Mouse (Mus musculus): ENCODE data around the gene Prkrip1. TPM values are rescaled to one million over a fixed set of nuclear protein-coding genes. Genes with fewer than 3 reads are reported as not detected.

Gene Prkrip1
- polyA plus RNA-seq (2015; fragmentation: Nextera tagmentation; extraction: Ambion mirVana): 53.0 and 57.5 TPM in 2 replicates

DNA sequence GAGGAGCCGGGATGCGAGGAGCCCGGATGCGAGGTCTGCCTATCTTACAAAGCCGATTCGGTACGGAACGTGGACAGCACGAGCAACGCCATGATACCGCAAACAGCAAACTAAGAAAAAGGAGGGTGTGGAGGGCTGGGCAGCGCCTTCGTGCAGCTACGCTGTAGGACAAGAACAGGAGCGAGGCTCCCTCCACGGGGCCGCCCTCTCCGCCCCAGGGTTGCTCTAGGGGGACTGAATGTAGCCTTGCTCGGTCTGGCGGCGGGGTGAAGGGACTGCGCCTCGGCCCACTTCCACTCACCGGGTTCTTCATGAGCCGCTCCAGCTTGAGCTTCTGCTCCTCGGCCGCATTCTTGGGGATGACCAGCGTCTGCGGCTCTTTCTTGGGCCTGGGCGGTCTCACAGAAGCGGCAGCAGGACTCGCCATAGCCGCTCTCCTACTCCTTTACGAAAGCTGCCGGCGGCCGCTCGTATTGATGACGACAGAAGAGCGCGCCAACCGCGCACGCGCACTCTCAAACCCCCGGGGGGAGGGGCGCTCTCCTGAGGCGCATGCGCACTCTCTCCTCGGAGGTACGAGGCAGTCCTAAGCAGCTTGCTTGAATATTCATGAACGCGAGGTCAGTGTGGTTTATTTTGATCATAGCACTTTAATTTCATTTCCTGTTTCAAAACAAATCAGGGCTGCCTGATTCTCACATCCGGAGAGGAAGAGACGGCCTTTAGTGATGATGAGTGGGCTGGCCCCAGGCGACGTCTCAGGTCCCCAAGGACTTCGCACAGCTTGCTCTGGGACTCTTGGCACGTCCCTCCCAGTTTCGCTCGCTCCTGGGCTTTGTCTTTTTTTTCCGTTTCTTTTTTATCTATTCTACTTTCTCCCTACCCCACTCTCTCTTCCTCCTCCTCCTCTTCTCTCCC lies at the start of gene Prkrip1:
Gene Prkrip1 (minus strand): TSS at position 490 of the 918 bp plus-strand sequence.
- ATAC-seq (ENCODE audit: insufficient number of reproducible peaks, insufficient read depth, low FRiP score, low TSS enrichment, low read depth): peak; percentile 73
- H3K27me3 ChIP-seq: no peaks in the 10 kb centered on the region
- WGBS: under 1% methylated on average over 62 of the region's 62 CpGs
- H3K4me3 ChIP-seq: peak within 1 kb of the TSS; percentile 99
- peak within 1 kb of the TSS; percentile 96 for H3K4me2 ChIP-seq
- H3K9me3 ChIP-seq: no peaks in the 10 kb centered on the region
- H3K27ac ChIP-seq: peak within 1 kb of the TSS; percentile 86
- H3K4me1 ChIP-seq: peaks cover 12% of the 10 kb centered on the region
- peaks cover 35% of the 10 kb centered on the region for H3K36me3 ChIP-seq
- peak within 1 kb of the TSS; percentile 96 for H3K9ac ChIP-seq

DNA sequence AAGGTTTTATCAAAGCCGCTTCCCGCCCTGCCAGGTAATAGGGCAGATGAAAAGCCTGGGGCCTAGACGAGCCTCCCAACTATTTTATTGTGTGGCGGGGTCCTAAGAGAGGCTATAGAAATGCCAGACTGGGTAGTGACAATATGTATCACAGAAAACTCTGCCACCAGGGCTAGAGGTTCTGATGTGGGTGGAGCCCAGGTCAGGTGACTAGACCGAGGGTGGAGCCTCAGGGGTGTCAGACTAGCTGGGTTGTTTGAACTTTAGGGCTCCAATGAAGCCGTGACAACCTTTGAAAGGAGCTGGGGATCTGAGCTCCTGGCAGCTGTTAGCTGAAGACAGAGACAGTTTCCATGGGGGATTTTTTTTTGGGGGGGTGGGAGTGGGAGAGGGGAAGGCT lies 49.7 kb upstream of the Prkrip1 start:
- H3K4me3 ChIP-seq: no peak overlapping the region
- H3K9me3 ChIP-seq: no peaks in the 10 kb centered on the region
- H3K36me3 ChIP-seq: peaks cover 5% of the 10 kb centered on the region
- no peak overlapping the region for H3K4me2 ChIP-seq
- 59% methylated on average over 6 of the region's 6 CpGs for WGBS
- H3K9ac ChIP-seq: no peak overlapping the region
- H3K4me1 ChIP-seq: peaks cover 16% of the 10 kb centered on the region
- H3K27me3 ChIP-seq: no peaks in the 10 kb centered on the region
- H3K27ac ChIP-seq: no peak overlapping the region
- ATAC-seq (ENCODE audit: insufficient number of reproducible peaks, insufficient read depth, low FRiP score, low TSS enrichment, low read depth): no peak

DNA sequence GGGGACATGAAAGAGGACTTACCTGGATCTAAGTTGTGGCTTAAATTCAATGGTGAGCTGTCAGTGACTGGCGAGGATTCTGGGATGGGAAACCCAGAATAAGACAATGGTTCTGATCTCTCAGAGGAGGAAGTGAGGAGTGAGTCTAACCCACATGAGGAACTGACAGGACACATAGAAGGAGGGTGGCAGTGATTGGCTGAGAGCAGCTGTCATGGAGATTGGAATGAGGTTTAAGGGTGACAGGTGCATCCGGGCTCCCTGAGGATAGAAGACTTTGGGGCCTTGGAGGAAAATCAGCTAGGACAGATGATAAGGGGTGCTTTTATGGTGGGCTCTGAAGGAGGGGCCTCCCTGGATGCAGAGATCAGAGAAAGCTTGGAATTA lies 47.7 kb upstream of the Prkrip1 start, which contains the start of gene Sh2b2:
Gene Sh2b2 (minus strand): TSS at position 105 of the 387 bp plus-strand sequence.
- no peaks in the 10 kb centered on the region for H3K9me3 ChIP-seq
- no peak for ATAC-seq (ENCODE audit: insufficient number of reproducible peaks, insufficient read depth, low FRiP score, low TSS enrichment, low read depth)
- H3K4me3 ChIP-seq: peak within 1 kb of the TSS; percentile 82
- peaks cover 20% of the 10 kb centered on the region for H3K4me1 ChIP-seq
- H3K4me2 ChIP-seq: peak within 1 kb of the TSS; percentile 97
- H3K27ac ChIP-seq: no peak within 1 kb of the TSS; the same call in 1 of the 2 replicates
- WGBS: 78% methylated on average over 2 of the region's 2 CpGs
- H3K9ac ChIP-seq: peak within 1 kb of the TSS; percentile 83; the same call in 1 of the 2 replicates
- H3K36me3 ChIP-seq: peaks cover 5% of the 10 kb centered on the region
- no peaks in the 10 kb centered on the region for H3K27me3 ChIP-seq

DNA sequence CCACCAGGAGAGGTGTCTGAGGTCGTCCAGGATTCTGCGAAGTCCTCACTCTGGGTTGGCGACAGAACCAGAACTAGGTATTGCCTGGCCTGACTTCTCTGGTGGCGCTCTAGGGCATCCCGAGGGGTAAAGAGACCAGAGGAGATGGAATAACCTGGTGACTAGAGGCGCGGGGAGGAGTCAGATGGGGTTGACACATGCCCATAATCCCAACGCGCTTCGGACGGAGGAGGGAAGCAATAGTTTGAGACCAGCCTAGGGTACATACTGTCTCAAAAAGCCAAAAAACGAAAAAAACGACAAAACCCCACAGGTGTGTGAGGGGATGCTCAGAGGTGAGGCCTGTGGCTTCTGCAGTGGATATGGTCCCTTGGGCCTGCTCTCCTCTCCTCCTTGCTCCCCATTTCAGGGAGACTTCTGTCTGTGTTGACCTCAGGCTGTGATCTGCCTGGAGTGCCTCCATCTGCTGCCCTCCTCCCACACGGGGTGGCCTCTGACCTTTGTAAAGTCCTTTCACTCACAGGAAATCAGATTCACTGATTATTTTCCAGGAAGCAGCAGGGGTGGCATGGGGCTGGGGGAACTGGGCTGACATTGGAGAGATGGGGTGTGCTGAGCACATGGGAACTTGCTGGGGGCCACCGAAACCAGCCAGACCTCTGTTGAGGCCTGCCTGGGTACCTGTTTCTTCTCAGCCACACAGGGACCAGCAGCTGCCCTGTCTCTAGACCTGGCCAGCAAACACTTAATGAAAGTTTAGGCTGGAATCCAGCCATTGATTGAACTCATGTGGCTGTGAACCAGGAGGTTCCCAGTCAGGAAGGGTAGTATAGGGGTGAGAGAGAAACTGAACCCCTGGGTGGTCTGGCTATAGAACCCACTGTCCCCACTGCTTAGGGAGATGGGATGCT lies 47.0 kb upstream of the Prkrip1 start:
- H3K4me1 ChIP-seq: peaks cover 20% of the 10 kb centered on the region
- H3K9ac ChIP-seq: peak overlapping the region; percentile 83; the same call in 1 of the 2 replicates
- H3K9me3 ChIP-seq: no peaks in the 10 kb centered on the region
- H3K27me3 ChIP-seq: no peaks in the 10 kb centered on the region
- H3K4me2 ChIP-seq: peak overlapping the region; percentile 97
- 9% methylated on average over 15 of the region's 15 CpGs for WGBS
- peak overlapping the region; percentile 82 for H3K4me3 ChIP-seq
- no peak overlapping the region; the same call in 1 of the 2 replicates for H3K27ac ChIP-seq
- ATAC-seq (ENCODE audit: insufficient number of reproducible peaks, insufficient read depth, low FRiP score, low TSS enrichment, low read depth): no peak
- H3K36me3 ChIP-seq: peaks cover 5% of the 10 kb centered on the region

DNA sequence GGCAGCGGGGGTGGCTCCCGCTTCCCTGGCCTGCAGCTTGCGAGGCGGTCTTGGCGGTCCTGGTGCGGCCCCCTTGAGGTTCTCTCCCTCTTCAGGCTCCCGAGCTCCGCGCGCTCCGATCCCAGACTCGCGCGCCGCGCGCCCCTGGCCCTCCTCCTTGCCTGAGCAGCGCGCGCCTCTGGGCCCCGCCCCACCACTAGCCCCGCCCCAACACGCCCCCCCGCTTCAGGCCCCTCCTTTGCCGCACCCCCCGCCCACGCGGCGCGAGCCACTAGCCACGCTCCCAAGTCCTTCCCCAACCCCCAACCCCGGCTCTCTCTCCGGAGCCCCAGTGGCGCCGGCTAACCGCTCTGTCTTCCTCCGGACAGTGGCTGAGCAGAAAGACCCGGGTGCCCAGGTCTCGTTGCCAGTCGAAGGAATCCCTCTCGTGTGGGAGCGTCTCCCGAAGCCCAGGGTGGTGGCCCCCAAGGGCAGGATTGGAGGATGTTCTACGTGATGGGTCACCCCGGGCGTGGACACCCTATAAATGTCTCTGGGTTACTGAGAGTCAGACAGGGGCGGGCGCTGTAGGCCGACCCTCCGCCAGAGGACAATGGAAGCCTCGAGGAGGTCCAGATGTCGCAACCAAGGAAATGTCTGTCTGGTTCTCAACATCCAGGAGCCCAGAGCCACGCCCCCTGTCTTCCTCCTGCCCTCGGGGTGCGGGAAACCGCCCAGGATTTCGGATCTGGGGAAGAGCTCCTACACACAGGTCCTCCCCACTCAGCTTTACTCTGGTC lies 46.2 kb upstream of the Prkrip1 start:
- Histone ChIP-seq H3K9me3 (no peaks in the 10 kb centered on the region), H3K9ac (peak overlapping the region; percentile 83), H3K4me1 (peaks cover 26% of the 10 kb centered on the region), H3K27ac (peak overlapping the region; percentile 70), H3K4me3 (peak overlapping the region; percentile 82), H3K27me3 (no peaks in the 10 kb centered on the region), H3K36me3 (peaks cover 1% of the 10 kb centered on the region), H3K4me2 (peak overlapping the region; percentile 97)
- 2% methylated on average over 48 of the region's 57 CpGs for WGBS
- peak; percentile 67 for ATAC-seq (ENCODE audit: insufficient number of reproducible peaks, insufficient read depth, low FRiP score, low TSS enrichment, low read depth)

DNA sequence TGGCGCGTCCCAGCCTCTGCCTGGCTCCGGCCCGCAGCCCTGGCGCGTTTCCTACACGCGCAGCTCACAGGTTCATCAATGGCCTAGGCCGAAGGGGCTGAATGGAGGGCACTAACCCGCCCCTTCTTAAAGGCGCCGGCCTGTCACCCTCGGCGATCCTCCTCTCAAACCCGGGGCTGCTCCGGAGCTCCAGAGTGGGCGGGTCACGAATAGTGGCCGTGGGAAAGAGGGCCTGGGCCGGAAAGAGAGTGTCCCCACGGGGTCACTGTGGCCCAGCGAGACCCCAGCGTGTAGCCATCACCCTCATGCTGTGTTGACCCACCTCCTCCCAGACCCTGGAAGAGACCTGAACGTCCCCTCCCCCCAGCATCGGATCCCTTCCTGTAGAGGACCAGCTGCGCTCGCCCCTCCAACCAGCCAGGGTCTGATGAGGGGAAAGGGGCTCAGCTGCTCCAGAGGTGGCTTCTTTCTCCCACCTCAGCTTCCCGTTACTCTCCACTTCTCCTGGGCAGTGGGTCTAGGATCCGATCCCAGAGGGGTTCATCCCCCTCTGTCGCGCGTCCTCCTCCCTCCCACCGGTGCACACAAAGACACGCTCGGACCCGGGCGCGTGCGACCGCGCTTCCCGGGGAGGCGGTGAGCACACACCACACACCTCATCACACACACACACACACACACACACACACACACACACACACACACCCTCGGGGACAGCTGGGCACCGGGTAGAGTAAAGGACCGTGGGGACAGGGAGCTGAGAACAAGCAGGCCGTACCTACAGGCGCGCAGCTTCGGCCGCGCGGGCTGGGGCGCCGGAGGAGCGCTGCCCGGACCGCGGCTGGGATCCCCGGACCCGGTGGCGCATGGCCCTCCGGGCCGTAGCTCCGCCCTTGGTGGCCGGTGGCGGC lies 45.3 kb upstream of the Prkrip1 start:
- Histone ChIP-seq H3K36me3 (no peaks in the 10 kb centered on the region), H3K9me3 (no peaks in the 10 kb centered on the region), H3K4me3 (peak overlapping the region; percentile 82), H3K4me2 (peak overlapping the region; percentile 97), H3K4me1 (peaks cover 27% of the 10 kb centered on the region), H3K9ac (peak overlapping the region; percentile 83), H3K27ac (peak overlapping the region; percentile 57), H3K27me3 (no peaks in the 10 kb centered on the region)
- ATAC-seq (ENCODE audit: insufficient number of reproducible peaks, insufficient read depth, low FRiP score, low TSS enrichment, low read depth): no peak
- WGBS: under 1% methylated on average over 66 of the region's 67 CpGs

DNA sequence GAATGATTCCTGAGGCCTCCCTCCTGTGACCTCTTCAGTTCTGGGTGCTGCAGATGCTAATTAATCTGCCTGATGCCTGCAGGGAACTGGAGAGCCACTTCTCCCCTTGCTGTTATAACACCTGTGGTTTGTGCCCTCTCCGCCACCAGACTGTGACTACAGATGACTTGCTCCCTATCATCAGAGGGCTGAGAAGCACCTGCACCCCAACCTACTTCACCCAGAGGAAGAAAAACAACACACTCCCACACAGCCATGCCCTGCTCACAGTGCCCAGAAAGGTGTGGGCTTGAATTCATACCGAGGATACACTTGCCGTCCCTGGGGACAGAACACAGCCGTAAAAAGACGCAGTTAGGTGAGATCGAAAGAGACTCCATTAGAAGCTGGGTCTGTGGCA lies 42.4 kb upstream of the Prkrip1 start:
- H3K36me3 ChIP-seq: no peaks in the 10 kb centered on the region
- H3K4me2 ChIP-seq: no peak overlapping the region
- ATAC-seq (ENCODE audit: insufficient number of reproducible peaks, insufficient read depth, low FRiP score, low TSS enrichment, low read depth): no peak
- peaks cover 39% of the 10 kb centered on the region for H3K4me1 ChIP-seq
- no peak overlapping the region for H3K4me3 ChIP-seq
- no peaks in the 10 kb centered on the region for H3K27me3 ChIP-seq
- no peak overlapping the region for H3K9ac ChIP-seq
- no peak overlapping the region for H3K27ac ChIP-seq
- no peaks in the 10 kb centered on the region for H3K9me3 ChIP-seq
- 76% methylated on average over 6 of the region's 6 CpGs for WGBS

DNA sequence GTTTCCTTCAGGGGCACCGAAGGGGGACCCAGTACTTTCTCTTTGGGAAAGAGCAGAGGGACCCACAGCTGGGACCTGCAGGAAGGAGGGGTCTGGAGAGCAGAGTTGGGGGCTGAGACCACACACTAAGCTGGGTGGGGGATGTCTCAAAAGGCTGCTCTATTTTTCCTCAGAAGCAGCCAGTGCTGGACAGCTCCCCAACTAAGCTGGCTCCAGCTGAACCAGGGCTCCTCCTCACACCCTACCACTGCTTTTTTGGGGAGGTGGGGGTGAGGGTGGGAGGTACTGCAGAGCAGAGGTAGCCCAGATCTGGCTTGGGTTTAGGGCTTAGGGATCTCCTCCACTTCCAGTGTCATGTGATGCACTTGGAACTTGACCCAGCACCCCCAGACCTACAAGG lies 41.6 kb upstream of the Prkrip1 start:
- WGBS: 42% methylated on average over 1 of the region's 1 CpGs
- peaks cover 34% of the 10 kb centered on the region for H3K4me1 ChIP-seq

DNA sequence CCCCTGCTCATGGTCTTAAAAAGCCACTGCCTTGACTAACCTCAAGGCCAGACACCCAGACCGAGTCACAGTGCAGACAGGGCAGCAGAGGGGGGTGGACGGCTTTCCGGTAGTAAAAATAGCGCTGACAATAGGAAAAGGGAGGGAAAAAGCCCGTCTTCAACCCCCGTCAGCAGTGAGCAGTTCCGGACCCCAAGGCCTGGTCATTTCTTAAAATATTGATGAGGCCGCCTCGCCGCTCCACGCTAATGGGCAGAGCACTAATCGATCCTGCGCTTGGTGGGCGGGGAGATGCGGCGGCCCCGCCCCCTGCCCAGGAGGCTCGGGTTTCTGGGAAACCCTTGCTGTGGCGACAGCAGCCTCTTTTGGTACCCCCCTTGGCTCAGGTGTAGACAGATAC lies 38.8 kb upstream of the Prkrip1 start:
- Histone ChIP-seq H3K27me3 (no peaks in the 10 kb centered on the region), H3K27ac (no peak overlapping the region), H3K36me3 (no peaks in the 10 kb centered on the region), H3K4me2 (peak overlapping the region; percentile 66), H3K4me1 (peaks cover 20% of the 10 kb centered on the region), H3K4me3 (peak overlapping the region; percentile 37), H3K9ac (peak overlapping the region; percentile 62), H3K9me3 (no peaks in the 10 kb centered on the region)
- WGBS: 3% methylated on average over 19 of the region's 19 CpGs
- ATAC-seq (ENCODE audit: insufficient number of reproducible peaks, insufficient read depth, low FRiP score, low TSS enrichment, low read depth): no peak

More for the DNA sequence above, 41.6 kb upstream of the Prkrip1 start:
- H3K9ac ChIP-seq: no peak overlapping the region
- H3K27me3 ChIP-seq: no peaks in the 10 kb centered on the region
- no peaks in the 10 kb centered on the region for H3K36me3 ChIP-seq
- no peak overlapping the region for H3K4me2 ChIP-seq
- no peak overlapping the region for H3K27ac ChIP-seq
- no peak for ATAC-seq (ENCODE audit: insufficient number of reproducible peaks, insufficient read depth, low FRiP score, low TSS enrichment, low read depth)
- no peaks in the 10 kb centered on the region for H3K9me3 ChIP-seq
- no peak overlapping the region for H3K4me3 ChIP-seq

DNA sequence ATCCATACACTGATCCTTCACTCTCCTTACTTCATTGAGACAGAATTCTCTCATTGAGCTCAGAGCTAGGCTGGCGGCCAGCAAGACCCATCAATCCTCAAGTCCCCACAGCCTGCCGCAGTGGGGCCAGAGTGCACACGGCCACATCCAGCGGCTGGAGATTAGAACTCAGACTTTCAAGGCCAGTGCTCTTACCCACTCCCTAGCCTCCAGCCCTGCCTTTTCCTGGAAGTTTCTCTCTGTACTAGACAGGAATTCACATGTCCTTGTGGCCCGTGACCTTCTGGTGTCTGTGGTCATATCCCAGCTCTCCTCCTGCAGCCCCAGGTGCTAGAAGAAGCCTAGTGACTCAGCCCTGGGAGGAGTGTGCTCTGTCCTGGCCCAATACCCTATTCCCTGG lies 37.8 kb upstream of the Prkrip1 start:
- H3K9me3 ChIP-seq: no peaks in the 10 kb centered on the region
- H3K4me2 ChIP-seq: no peak overlapping the region
- H3K36me3 ChIP-seq: peaks cover 3% of the 10 kb centered on the region
- no peak overlapping the region for H3K4me3 ChIP-seq
- no peak overlapping the region for H3K27ac ChIP-seq
- H3K4me1 ChIP-seq: peaks cover 20% of the 10 kb centered on the region
- no peak for ATAC-seq (ENCODE audit: insufficient number of reproducible peaks, insufficient read depth, low FRiP score, low TSS enrichment, low read depth)
- no peak overlapping the region for H3K9ac ChIP-seq
- WGBS: 92% methylated on average over 5 of the region's 5 CpGs
- peaks cover 3% of the 10 kb centered on the region; the same call in 1 of the 2 replicates for H3K27me3 ChIP-seq
